Mouse (Mus musculus): ENCODE data around the gene Nupl2.

- TF ChIP-seq CTCF (IDR thresholded peaks at IDR 0.05; ENCODE audit: extremely low read depth, insufficient read depth, low read length) (no peak), POLR2A (IDR thresholded peaks at IDR 0.05; ENCODE audit: extremely low read depth, insufficient read depth, low read length) (no peak)
These were observed 23.7 kb downstream of the Nupl2 start for GRCm38 (mm10) chr5:24188476-24188875.
